Mouse (Mus musculus) embryonic stem cell, embryonic (primary cell): ENCODE results near the gene U2af2.

ENCODE experiments used
- CTCF ChIA-PET, 4 experiments: fragments of 300-600 bp in 2 of 4; fragments of 350-600 bp in 2 of 4; sonication (Branson Sonifier 250); formaldehyde crosslinking; loops; one replicate each; lab custom pipeline; 2022; ENCODE audit warnings: inconsistent platforms in 2 of 4; lab: Charles Lee
- POLR2A ChIA-PET, 4 experiments: fragments of 300-600 bp in 2 of 4; fragments of 350-600 bp in 2 of 4; sonication (Branson Sonifier 250); formaldehyde crosslinking; loops; one replicate each; lab custom pipeline; 2022; ENCODE audit warnings: antibody characterized with exemption in 4 of 4, inconsistent platforms in 1 of 4; lab: Charles Lee

The U2af2 gene

DNA sequence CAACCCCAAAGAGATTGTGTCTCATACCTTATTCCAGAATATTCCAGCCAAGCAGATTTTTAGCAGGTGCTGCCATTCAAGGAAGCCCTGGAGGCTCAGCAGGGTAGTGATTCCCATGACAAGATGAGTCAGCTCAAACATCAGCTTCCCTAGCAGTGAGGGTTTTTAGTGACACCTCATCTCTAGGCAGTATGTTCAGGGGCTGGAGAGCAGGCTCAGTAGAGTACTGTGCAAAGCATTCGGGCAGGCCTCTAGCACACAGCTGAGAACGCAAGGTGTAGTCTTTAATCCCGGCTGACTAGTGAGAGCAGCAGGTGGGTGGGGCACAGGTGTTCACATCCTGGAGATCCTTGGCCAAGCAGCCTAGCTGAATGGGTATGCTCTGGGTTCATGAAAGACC is 37.9 kb downstream of the U2af2 start:
- CTCF ChIA-PET = no interaction called here
- POLR2A ChIA-PET = interaction anchor here in 3 of 4 experiments (0.5 to 1.6 kb wide), 8 partner anchors 9 to 1455 kb away, joined by 3 to 6 read pairs (median 3); partner anchors contain the start of genes Cnot3 (in 1 of the 3), Fiz1 (in 1 of the 3) and Zfp524 (in 1 of the 3)

- POLR2A ChIA-PET = interaction anchor here in 1 of 4 experiments (0.6 to 1.3 kb wide), 3 partner anchors 10 to 136 kb away, joined by 3 read pairs; no protein-coding TSS in a partner anchor
- CTCF ChIA-PET = no interaction called here
Observed at GRCm38 (mm10) chr7:5101066-5101663, 39.2 kb downstream of the U2af2 start.

DNA sequence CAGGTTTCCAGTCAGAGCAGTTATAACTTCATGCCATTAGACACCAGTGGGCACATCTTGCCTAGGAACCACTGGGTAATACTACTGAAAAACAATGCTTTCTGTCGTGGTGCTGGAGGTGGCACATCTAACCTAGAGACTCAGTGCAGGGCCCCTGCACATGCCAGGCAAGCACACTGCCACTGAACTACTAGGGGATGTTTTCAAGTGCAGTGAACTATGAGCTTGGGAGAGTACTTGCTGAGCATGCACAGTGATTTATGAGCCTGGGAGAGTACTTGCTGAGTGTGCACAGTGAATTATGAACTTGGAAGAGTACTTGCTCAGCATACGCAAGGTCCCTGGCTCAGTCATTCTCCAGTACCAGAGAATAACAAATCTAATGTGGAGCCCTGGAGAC is 40.6 kb downstream of the U2af2 start:
- CTCF ChIA-PET = no interaction called here

GRCm38 (mm10) chr7:5108272-5108671 is 46.3 kb downstream of the U2af2 start:
- ChIA-PET CTCF (interaction anchor here in 1 of 4 experiments (2.5 kb wide), 1 partner anchor 18 kb away, joined by 10 read pairs; the partner anchor contains the start of gene Rasl2-9), POLR2A (interaction anchor here in 3 of 4 experiments (0.7 to 1.3 kb wide), 4 partner anchors 10 to 95 kb away, joined by 3 read pairs; partner anchors contain the start of gene Zfp524 (in 1 of the 3))

More for the DNA sequence above, 40.6 kb downstream of the U2af2 start:
- POLR2A ChIA-PET = no interaction called here

- ChIA-PET POLR2A (interaction anchor here in 2 of 4 experiments (0.6 to 1.3 kb wide), 7 partner anchors 9 to 1806 kb away, joined by 3 read pairs; partner anchors contain the start of genes Ube2s (in 1 of the 2) and Zfp524 (in 1 of the 2)), CTCF (interaction anchor here (0.5 to 2.5 kb wide), 8 partner anchors 12 to 228 kb away, joined by 3 to 10 read pairs (median 4); partner anchors contain the start of genes Rasl2-9 (in 1 of the 4) and Zfp579 (in 1 of the 4))
Observed at GRCm38 (mm10) chr7:5109301-5109700, 47.4 kb downstream of the U2af2 start.

DNA sequence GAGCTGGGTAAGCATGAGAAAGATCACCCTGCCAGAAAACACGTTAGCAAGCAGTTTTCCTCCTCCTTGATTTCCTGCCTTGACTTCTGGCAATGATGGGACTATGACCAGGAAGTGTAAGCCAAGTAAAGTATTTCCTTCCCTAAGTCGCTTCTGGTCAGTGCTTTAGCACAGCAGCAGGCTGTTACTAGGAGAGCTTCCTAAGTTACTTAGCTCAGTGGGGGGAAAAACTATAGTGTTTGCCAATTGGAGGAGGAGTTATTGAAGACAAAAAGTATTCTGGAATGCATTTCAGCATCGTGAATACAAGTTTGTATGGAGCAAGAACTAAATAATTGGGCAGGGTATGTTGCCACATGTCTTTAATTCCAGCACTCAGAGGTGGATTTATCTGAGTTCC is 50.8 kb downstream of the U2af2 start:
- ChIA-PET CTCF (interaction anchor here in 1 of 4 experiments (0.6 kb wide), 1 partner anchor 13 kb away, joined by 5 read pairs; the partner anchor contains the start of gene Rasl2-9), POLR2A (no interaction called here)

DNA sequence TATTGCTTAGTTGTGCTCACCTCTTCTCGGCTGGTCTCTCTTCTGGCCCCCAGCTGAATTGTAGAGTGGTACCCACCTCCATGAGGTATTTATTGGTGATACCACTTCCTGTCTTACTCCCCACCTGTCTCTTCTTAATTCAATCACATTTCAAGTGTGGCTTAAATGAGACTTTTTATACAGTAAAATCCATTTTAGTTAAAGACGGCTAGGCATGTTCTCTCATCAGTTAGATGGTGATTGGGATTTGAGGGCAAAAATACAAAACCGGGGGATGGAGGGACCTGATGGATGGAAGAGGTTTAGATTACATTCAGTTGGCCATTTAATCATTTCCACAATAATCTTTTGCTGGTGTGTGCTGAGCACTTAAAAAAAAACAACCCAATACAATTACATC is 54.9 kb downstream of the U2af2 start, which contains the start of gene Rfpl4:
Gene Rfpl4, minus strand, starts transcription at position 101 of the 400 bp plus-strand sequence.
- POLR2A ChIA-PET = no interaction called here
- CTCF ChIA-PET = interaction anchor here in 3 of 4 experiments (1.0 to 1.8 kb wide), 3 partner anchors 9 kb away, joined by 4 to 8 read pairs (median 4); partner anchors contain the start of gene Rasl2-9 (in 3 of the 3)

DNA sequence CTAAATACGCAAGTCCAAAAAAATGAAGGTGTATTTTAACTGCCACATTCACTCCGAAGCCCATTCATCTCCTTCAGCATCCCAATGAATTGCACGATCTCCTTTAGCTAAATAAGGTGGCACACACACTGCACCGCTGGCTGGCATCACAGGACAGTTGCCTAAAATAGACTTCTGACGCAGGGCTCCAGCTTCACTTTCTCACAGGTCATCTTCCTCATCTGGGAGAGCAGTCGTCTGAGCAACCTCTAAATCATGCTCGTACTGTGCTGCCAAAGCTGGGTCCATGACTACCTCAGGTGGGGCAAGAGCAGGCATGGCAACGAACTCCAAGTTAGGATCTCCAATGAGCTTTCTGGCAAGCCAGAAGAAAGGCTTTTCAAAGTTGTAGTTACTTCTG is 63.1 kb downstream of the U2af2 start:
- POLR2A ChIA-PET = no interaction called here
- CTCF ChIA-PET = interaction anchor here in 2 of 4 experiments (1.2 to 1.6 kb wide), 2 partner anchors 65 to 156 kb away, joined by 3 to 11 read pairs; no protein-coding TSS in a partner anchor

DNA sequence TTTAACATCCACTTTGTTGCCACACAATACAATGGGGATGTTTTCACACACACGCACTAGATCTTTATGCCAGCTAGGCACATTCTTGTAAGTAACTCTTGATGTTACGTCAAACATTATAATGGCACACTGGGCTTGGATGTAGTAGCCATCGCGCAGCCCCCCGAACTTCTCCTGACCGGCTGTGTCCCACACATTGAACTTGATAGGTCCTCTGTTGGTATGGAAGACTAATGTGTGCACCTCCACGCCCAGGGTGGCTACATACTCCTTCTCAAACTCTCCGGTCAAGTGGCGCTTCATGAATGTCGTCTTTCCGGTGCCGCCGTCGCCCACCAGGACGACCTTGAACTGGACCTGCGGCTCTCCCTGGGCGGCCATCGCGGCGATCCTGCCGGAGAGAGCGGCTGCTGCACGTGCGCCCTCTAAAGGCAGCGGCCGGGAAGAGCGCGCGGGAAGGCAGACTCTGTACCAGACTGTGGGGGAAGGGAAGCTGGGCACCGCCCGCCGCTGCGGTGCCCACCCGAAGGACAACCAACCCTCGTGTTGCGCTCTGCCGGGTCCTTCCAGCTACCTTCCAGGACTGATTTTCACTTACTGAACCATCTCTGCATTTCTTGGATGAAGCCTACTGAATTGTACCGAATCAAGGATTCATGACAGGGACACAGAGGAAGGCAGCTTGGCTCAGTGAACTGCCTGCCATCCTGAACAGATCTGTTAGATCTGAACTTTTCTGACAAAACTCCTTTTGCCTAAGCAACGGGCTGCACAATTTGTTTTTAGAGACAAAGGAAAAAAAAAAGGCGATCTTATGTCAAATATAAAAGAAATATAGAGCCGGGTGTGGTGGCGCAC is 63.8 kb downstream of the U2af2 start, which contains the start of gene Rasl2-9:
Gene Rasl2-9, minus strand, starts transcription at position 402 of the 858 bp plus-strand sequence.
- POLR2A ChIA-PET = interaction anchor here (0.5 to 1.0 kb wide), 6 partner anchors 9 to 319 kb away, joined by 3 read pairs; partner anchors contain the start of gene U2af2 (in 1 of the 4)

More for the DNA sequence above, 63.8 kb downstream of the U2af2 start, which contains the start of gene Rasl2-9:
- CTCF ChIA-PET = interaction anchor here (0.5 to 1.6 kb wide), 24 partner anchors 8 to 1045 kb away, joined by 3 to 11 read pairs (median 4); partner anchors contain the start of genes Fiz1 (in 1 of the 4), Gm44973 (in 1 of the 4), Rfpl4 (in 1 of the 4) and Sbk2 (in 1 of the 4)
